Mouse (Mus musculus): ENCODE data around the gene Tgif2.
A peak's percentile ranks its signal among the peaks of the same experiment; 100 is the strongest.
"Not testable (repeated sequence)": the region's sequence is repeated elsewhere in the genome, so short reads cannot be mapped to it uniquely, and the experiment has no call there.

The Tgif2 gene

GRCm38 (mm10) chr2:156879541-156879940 is 39.7 kb downstream of the Tgif2 start:
- DNase-seq, result no peak

GRCm38 (mm10) chr2:156882431-156883001 is 42.7 kb downstream of the Tgif2 start:
- DNase-seq, result no peak

GRCm38 (mm10) chr2:156884396-156885211 is 44.8 kb downstream of the Tgif2 start:
- DNase-seq, result no peak

- not testable (repeated sequence) for DNase-seq
Observed at GRCm38 (mm10) chr2:156885666-156886065, 45.9 kb downstream of the Tgif2 start.

- DNase-seq, result no peak
Observed at GRCm38 (mm10) chr2:156886084-156886631, 46.4 kb downstream of the Tgif2 start.

- no peak for DNase-seq
Observed at GRCm38 (mm10) chr2:156887017-156887416, 47.2 kb downstream of the Tgif2 start, which contains the start of gene Sla2. Gene Sla2 (minus strand): TSS chr2:156887192.

- DNase-seq, result no peak
Observed at GRCm38 (mm10) chr2:156888490-156888889, 48.7 kb downstream of the Tgif2 start.

- no peak for DNase-seq
Observed at GRCm38 (mm10) chr2:156892240-156892639, 52.4 kb downstream of the Tgif2 start.

- DNase-seq, result no peak
Observed at GRCm38 (mm10) chr2:156892821-156893220, 53.0 kb downstream of the Tgif2 start.

GRCm38 (mm10) chr2:156894496-156895265 is 54.9 kb downstream of the Tgif2 start:
- DNase-seq, result no peak

- DNase-seq, result no peak
Observed at GRCm38 (mm10) chr2:156896384-156896914, 56.6 kb downstream of the Tgif2 start.

- DNase-seq, result peak; percentile 50
Observed at GRCm38 (mm10) chr2:156897034-156897433, 57.2 kb downstream of the Tgif2 start.

- DNase-seq, result no peak
Observed at GRCm38 (mm10) chr2:156898374-156898773, 58.6 kb downstream of the Tgif2 start.

GRCm38 (mm10) chr2:156899184-156899583 is 59.4 kb downstream of the Tgif2 start:
- DNase-seq, result no peak

GRCm38 (mm10) chr2:156901344-156901743 is 61.5 kb downstream of the Tgif2 start:
- DNase-seq, result no peak

GRCm38 (mm10) chr2:156901883-156902282 is 62.1 kb downstream of the Tgif2 start:
- no peak for DNase-seq

- DNase-seq, result not testable (repeated sequence)
Observed at GRCm38 (mm10) chr2:156902411-156902810, 62.6 kb downstream of the Tgif2 start.

- DNase-seq, result no peak
Observed at GRCm38 (mm10) chr2:156903367-156903766, 63.6 kb downstream of the Tgif2 start.

All from right cerebral cortex, postnatal 25 days (tissue).